Mouse (Mus musculus): ENCODE measurements at regions not wholly inside any gene's neighbourhood (a gene's known extent, or its start where the extent isn't known, plus 50 kb on each side); places are given as distances from the start of the nearest gene placed in this dataset.

- TF ChIP-seq CTCF (IDR thresholded peaks at IDR 0.05) (no peak), EP300 (IDR thresholded peaks at IDR 0.05) (no peak)
Observed at GRCm38 (mm10) chr9:98700571-98700970, 99.1 kb upstream of the Mrps22 start.

Data from lung, postnatal 0 days (tissue).